Mouse (Mus musculus) liver, adult 2 months (tissue): ENCODE results near the gene Znrf3. TPM values are rescaled to one million over a fixed set of nuclear protein-coding genes. Genes with fewer than 3 reads are reported as not detected.

Experiments
- DNase-seq: peaks from one replicate; pipeline ENCODE4 v3.0.0-alpha.2; 2011; ENCODE audit warnings: low read depth, low spot score; ENCODE audit errors: extremely low read depth
- H3K27ac ChIP-seq: fragments of 200-500 bp; replicated peaks from 2 replicates; pipeline ENCODE4 v1.5.1; 2012; ENCODE audit warnings: low read depth, mild to moderate bottlenecking, control low read depth, inconsistent platforms, low read length; ENCODE audit not compliant: insufficient read depth
- H3K27me3 ChIP-seq: fragments of 200-500 bp; 2 replicates; pipeline ENCODE4 v1.6.1; 2012; ENCODE audit warnings: mild to moderate bottlenecking, moderate library complexity, low read length, inconsistent platforms; ENCODE audit not compliant: control insufficient read depth, insufficient read depth
- H3K36me3 ChIP-seq: fragments of 200-500 bp; 2 replicates; pipeline ENCODE4 v1.6.1; 2012; ENCODE audit warnings: low read length, inconsistent platforms; ENCODE audit not compliant: control insufficient read depth, insufficient read depth
- H3K4me1 ChIP-seq: fragments of 200-500 bp; 2 replicates; pipeline ENCODE4 v1.6.1; 2011; ENCODE audit warnings: low read length; ENCODE audit not compliant: control insufficient read depth, insufficient read depth
- H3K4me3 ChIP-seq: fragments of 200-500 bp; 2 replicates; pipeline ENCODE4 v1.5.1; 2011; ENCODE audit warnings: low read depth, mild to moderate bottlenecking, control low read depth, low read length, moderate library complexity; ENCODE audit not compliant: insufficient read depth
- H3K79me2 ChIP-seq: fragments of 200-500 bp; 2 replicates; pipeline ENCODE4 v1.6.1; 2012; ENCODE audit warnings: inconsistent platforms, mild to moderate bottlenecking, low read length, moderate library complexity; ENCODE audit not compliant: control insufficient read depth, insufficient read depth
- H3K9ac ChIP-seq: fragments of 200-500 bp; 2 replicates; pipeline ENCODE4 v1.6.1; 2012; ENCODE audit warnings: low read depth, mild to moderate bottlenecking, control low read depth, inconsistent platforms, low read length
- CTCF ChIP-seq: fragments of 200-500 bp; IDR thresholded peaks from 2 replicates; pipeline ENCODE4 v1.5.1; 2011; ENCODE audit warnings: low read depth, low read length, control low read depth
- POLR2A ChIP-seq: fragments of 200-500 bp; IDR thresholded peaks from 2 replicates; pipeline ENCODE4 v1.6.1; 2011; ENCODE audit warnings: low read length, control low read depth; ENCODE audit not compliant: insufficient read depth; ENCODE audit errors: extremely low read depth
- WGBS: fragments of 180-500 bp; shearing (Covaris S2); methylation state at CpG from one replicate; pipeline ENCODE4 v1.1.7; 2018; 5-methylcytosine and 5-hydroxymethylcytosine counted together
- polyA plus RNA-seq: library from polyadenylated mRNA; depleted of rRNA; stranded (reverse); fragments of >200 nt; gene quantifications from 2 replicates; pipeline ENCODE4 v1.2.3, GENCODE M21; 2012
- total RNA-seq: library from RNA; depleted of rRNA; stranded (reverse); fragments of >200 nt; gene quantifications from 2 replicates; pipeline ENCODE4 v1.2.3, GENCODE M21; 2014

Znrf3 gene
- total and polyA plus RNA-seq, 2 experiments: 4.5 to 4.6 TPM

DNA sequence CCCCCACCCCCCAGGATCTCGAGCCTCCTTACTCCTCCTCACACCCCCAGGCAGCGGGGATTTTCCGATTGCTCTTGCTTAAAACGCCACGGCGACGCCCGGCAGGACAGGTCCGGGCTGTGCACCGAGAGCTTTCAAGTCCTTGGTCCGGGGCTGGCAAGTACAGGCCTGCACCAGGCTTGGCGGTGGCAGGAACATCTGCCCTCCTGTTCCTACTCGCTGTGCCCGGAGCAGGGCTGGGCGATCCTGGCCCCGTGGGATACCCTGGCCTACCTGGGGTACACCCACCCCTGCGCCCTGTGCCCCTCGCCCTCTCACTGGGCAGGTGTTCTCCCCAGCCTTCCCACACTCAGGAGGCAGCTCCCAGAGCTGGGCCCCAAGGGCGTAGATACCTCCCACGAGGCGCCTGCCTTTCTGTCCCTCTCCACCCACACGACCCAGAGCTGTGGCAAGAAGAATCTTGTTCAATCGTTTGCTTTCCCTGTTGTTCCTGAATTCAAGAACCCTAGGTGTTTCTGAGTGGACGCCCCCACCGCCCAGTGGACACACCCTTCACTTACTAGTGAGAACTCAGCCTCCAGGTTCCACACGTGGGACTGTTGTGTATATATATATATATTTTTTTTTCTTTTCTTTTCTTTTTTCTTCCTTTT lies 181.4 kb downstream of the Znrf3 start:
- Histone ChIP-seq H3K9ac (no peak overlapping the region), H3K4me3 (no peak overlapping the region), H3K36me3 (no peaks in the 10 kb centered on the region), H3K79me2 (no peaks in the 10 kb centered on the region; the same call in 1 of the 2 replicates), H3K27ac (no peak overlapping the region), H3K4me1 (peaks cover 2% of the 10 kb centered on the region), H3K27me3 (no peaks in the 10 kb centered on the region)
- no peak for DNase-seq
- TF ChIP-seq CTCF (no peak), POLR2A (no peak)
- 80% methylated on average over 26 of the region's 26 CpGs for WGBS

DNA sequence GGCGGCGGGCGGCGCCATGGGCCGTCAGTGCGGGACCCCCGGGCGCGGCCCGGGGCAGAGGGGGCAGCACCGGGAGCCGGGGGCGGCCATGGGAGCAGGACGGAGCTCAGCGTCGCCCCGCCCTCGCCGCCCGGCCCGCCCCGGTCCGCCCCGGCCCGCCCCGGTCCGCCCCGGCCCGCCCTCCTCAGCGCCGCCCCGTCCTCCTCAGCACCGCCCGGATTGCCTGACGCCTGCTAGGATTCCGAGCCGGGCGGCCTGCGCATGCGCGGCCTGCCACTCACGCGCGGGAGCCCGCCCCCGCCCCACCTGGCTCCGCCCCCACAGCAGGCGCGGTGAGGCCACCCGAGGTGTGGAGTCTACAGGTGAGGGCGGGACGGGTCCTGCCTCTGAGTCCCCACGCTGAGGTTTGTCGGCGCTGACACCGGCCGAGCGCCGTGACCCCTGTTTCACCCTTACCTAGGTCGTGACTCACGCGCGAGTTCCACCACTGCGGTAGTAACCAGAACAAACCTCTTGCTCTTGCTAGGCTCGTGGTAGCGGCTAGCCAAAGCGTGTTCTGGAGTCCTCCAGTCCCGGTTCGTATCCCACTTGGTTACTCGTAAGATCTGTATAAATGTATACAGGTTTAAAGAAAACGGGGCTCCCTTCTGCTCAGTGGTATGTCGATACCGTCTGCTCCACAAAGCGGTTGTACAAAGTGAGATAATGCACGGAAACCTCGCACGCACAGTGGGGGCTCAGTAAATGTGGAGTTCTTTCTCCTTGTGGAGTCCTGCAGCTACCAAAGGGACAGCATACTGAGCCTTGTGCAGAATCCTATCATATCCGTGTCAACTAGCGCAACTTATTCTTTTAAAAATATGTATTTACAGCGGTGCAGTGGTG lies 182.9 kb downstream of the Znrf3 start, which contains the start of gene Kremen1:
Kremen1 (minus strand) TSS at position 51 of the 885 bp plus-strand sequence.
- WGBS: 4% methylated on average over 64 of the region's 80 CpGs
- peaks cover 1% of the 10 kb centered on the region; the same call in 1 of the 2 replicates for H3K79me2 ChIP-seq
- no peaks in the 10 kb centered on the region for H3K36me3 ChIP-seq
- peaks cover 5% of the 10 kb centered on the region for H3K4me1 ChIP-seq
- peak; percentile 56 for DNase-seq
- H3K9ac ChIP-seq: peak within 1 kb of the TSS; percentile 88
- TF ChIP-seq POLR2A: no peak
- no peak within 1 kb of the TSS for H3K27ac ChIP-seq
- H3K27me3 ChIP-seq: no peaks in the 10 kb centered on the region
- peak within 1 kb of the TSS; percentile 81 for H3K4me3 ChIP-seq

DNA sequence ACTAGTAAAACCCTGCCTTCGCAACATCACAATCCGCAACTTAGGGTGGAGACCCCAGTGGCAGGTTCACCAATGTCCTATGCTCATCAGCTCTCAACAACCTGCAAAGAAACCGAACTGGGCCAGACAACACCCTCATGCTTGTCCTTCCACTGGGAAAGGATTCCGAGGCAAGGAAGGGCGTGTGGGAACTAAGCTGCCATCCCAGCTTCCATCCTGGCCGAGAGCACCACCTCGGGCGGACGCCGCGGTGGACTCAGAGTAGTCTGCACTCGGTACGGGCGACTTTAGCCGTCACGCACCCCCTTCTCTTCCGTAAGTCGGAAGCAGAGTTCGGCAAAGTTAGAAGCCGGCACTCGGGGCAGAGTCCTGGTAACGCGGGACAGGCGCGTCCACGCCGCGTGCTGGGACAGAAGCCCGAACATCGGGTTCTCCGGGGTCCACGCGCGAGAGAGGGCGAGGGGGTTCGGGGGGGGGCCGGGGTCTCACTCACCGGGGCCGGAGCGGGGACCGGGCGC lies 183.6 kb downstream of the Znrf3 start:
- H3K4me1 ChIP-seq: peaks cover 5% of the 10 kb centered on the region
- H3K79me2 ChIP-seq: peaks cover 3% of the 10 kb centered on the region; the same call in 1 of the 2 replicates
- no peak overlapping the region for H3K27ac ChIP-seq
- H3K36me3 ChIP-seq: no peaks in the 10 kb centered on the region
- no peaks in the 10 kb centered on the region for H3K27me3 ChIP-seq
- peak; percentile 23 for DNase-seq
- H3K9ac ChIP-seq: peak overlapping the region; percentile 88
- WGBS: 2% methylated on average over 35 of the region's 42 CpGs
- no peak for TF ChIP-seq POLR2A
- no peak for TF ChIP-seq CTCF
- H3K4me3 ChIP-seq: peak overlapping the region; percentile 62

DNA sequence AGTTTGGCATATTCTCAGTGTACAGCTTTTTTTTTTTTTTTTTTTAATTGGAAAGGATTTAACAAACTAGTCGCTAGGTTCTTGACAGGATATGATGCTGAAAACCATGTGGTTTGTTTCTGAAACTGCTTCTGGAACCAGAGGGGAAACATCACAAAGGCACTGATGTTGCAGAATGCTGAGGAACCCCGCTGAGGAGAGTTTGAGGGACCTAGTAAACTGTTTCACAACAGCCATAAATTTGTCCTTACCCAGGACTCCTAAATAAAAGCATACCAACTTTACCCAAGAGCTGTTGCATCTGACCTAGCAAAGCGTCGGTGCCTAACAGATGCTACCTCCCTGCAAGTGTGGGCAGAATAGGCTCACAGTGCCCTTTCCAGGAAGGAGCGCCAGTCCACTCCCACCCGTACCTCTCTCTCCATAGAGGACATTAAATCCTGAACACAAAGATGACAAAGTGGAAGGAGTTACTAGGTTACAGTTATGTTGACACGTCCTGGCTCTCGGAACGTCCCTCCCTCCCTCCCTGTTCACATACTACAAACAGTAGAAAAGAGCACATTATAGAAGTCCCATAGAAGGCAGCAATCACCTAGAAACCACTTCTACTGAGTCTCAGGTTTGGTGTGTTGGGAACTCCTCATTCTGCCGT lies 184.6 kb downstream of the Znrf3 start:
- H3K9ac ChIP-seq: no peak overlapping the region
- TF ChIP-seq CTCF (no peak), POLR2A (no peak)
- no peak overlapping the region for H3K27ac ChIP-seq
- H3K27me3 ChIP-seq: no peaks in the 10 kb centered on the region
- H3K79me2 ChIP-seq: peaks cover 8% of the 10 kb centered on the region; the same call in 1 of the 2 replicates
- H3K36me3 ChIP-seq: no peaks in the 10 kb centered on the region
- WGBS: 48% methylated on average over 10 of the region's 10 CpGs
- H3K4me3 ChIP-seq: no peak overlapping the region
- H3K4me1 ChIP-seq: peaks cover 5% of the 10 kb centered on the region
- no peak for DNase-seq

DNA sequence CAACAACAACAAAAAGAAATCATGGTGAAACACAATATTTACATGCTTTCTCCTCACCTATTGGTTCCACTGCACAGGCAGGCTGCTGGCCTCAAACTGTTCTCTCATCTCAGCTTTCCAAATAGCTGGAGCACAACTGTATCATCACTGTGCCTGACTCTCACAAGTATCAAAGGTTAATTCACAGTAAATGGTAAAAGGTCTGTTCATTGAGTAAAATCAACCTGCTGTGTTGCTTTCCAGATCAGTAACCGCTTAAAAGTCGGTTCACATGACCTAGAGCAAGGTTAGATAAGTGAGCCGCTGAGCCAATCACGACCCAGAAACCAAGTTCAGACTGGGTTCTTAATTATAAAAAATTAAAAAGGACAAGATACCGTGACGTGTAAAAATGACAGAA lies 186.6 kb downstream of the Znrf3 start:
- Histone ChIP-seq H3K36me3 (no peaks in the 10 kb centered on the region), H3K4me3 (no peak overlapping the region), H3K27ac (no peak overlapping the region), H3K4me1 (peaks cover 7% of the 10 kb centered on the region), H3K27me3 (no peaks in the 10 kb centered on the region), H3K79me2 (peaks cover 8% of the 10 kb centered on the region; the same call in 1 of the 2 replicates), H3K9ac (no peak overlapping the region)
- peak; percentile 80 for DNase-seq
- TF ChIP-seq CTCF (no peak), POLR2A (no peak)
- whole genome bisulfite sequencing: 59% methylated on average over 6 of the region's 6 CpGs
